Mouse (Mus musculus) lung, adult 18-20 months (tissue): ENCODE measurements at regions not wholly inside any gene's neighbourhood (a gene's known extent, or its start where the extent isn't known, plus 50 kb on each side); places are given as distances from the start of the nearest gene placed in this dataset.
A peak's percentile ranks its signal among the peaks of the same experiment; 100 is the strongest.

Experiments
- DNase-seq, 2 experiments: peaks; one replicate each; pipeline ENCODE4 v3.0.0; 2022; ENCODE audit warnings: mixed read lengths in 2 of 2

DNA sequence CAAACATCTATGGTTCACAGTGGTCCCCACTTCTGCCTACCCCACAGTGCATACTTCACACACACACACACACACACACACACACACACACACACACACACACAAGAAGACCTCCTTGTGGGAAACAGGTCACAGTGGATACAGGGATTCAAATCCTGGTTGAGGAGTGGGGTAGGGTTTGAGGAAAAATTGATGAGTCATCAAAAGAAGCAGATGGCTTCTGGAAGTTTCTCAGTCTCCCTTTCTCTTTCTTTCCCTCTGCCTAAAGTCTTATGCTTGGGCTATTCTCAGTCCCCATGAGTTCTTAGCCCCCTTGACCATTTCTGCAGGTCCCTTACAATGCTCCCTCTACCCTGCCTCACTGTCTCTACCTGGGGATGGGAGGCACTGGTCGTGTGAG lies 56.4 kb downstream of the Rassf10 start:
- DNase-seq = no peak

DNA sequence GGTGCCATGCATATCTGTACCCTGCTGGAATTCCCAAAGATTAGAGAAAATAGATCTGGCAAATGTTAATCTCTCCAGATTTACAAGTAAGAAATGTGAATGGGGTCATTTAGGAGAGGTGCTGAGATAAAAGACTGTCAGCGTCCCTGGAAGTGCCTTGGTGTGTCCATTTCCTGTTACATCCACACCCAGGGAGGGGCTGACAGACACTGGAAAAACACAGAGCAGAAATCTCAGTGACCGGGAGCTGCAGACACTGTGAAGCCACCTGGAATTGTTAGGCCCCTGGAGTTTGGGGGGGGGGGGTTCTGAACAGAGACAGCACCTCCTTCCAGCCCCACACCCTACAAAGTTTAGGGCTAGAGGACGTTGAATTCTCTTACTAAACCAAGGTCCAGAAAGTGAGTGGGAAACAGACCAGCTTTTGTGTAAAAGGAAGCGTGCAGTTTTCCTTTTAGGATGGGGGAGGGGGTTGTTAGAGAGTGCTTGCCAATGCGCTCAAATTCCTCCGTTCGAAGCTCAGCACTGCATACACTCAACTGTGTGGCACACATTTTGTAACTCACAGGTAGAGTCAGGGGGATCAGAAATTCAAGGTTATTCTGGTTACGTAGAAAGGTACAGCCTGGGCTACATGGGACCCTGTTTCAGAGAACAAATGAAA lies 63.5 kb downstream of the Rassf10 start:
- DNase-seq = no peak

GRCm38 (mm10) chr7:113021412-113021811 lies 67.7 kb downstream of the Rassf10 start:
- no peak for DNase-seq

- DNase-seq = no peak
Observed at GRCm38 (mm10) chr7:113022516-113022915, 68.8 kb downstream of the Rassf10 start.

- DNase-seq = no peak
Observed at GRCm38 (mm10) chr7:113025758-113026157, 72.0 kb downstream of the Rassf10 start.

GRCm38 (mm10) chr7:113026290-113027075 lies 72.7 kb downstream of the Rassf10 start:
- DNase-seq = no peak

DNA sequence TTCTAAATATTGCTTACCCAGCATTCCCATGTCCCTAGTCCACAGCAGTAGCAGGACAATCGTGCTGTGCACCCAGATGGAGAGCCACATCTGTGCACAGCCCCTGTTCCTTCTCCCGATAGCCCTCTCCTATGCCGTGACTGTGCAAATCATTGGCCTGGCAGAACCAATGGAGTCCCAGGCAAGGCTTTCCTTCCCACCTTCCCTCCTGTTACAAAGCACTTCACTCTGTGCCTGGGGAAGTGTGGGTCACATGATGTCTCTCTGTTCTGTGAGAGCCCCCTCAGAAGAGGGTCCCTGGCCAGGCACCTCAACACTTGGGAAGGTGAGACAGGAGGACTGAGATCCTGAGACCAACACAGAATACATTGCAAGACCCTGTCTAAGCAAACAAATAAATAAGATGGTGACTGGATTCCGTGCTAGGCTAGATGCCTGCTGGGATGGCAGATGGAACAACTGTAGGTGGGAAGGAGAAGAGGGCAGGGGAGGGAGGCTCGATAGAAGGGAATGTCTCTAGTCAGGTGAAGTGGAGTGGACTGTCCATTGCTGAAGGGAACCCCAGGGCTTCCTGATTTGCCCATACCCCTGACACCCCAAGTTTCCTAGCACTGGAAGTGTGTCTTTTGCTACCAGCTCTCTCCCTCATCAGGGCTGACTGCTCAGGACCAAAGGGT lies 73.5 kb downstream of the Rassf10 start:
- DNase-seq = no peak

GRCm38 (mm10) chr7:113030053-113030752 lies 76.4 kb downstream of the Rassf10 start:
- DNase-seq = no peak

DNA sequence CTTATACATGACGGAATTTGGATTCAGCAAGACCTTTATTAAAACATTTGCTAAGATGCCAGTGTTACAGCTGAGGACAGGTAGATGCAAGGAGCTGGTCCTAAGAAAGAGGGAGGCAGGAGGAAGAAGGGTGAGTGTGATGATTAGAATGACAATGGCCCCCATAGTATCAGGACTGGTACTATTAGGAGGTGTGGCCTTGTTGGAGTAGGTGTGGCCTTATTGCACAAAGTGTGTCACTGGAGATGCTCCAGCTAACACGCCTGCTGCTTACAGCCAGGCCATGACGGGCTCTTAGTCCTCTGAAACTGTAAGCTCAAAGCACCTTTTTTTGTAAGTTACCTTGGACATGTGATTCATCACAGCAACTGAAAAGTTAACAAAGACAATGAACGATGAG lies 82.0 kb downstream of the Rassf10 start:
- DNase-seq = no peak

- DNase-seq = peak; percentile 12 to 37
Observed at GRCm38 (mm10) chr7:113037825-113038613, 84.3 kb downstream of the Rassf10 start.

GRCm38 (mm10) chr7:113038906-113039671 lies 85.3 kb downstream of the Rassf10 start:
- no peak for DNase-seq

GRCm38 (mm10) chr7:113045613-113046159 lies 91.9 kb downstream of the Rassf10 start:
- peak; percentile 14 to 29 for DNase-seq

DNA sequence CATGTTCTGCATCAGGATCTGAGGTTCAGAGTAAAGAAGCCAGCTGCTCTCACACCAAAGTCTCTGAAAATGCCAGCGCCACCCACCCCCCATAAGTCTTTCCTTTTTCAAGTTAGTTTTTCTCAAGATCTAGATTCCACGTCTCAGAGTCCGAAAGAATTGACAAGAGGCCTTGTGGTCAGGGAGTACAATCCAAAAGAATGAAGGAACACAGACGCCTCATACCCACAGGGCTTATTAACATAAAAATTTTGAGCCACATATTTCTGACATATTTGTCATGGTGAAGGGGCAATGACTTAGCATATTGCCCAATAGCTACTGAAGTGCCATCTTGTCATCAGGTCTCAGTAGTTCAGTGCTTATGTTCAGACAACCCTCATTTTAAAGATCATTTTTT lies 92.6 kb downstream of the Rassf10 start:
- peak in 1 of 2 experiments; percentile 14 for DNase-seq

DNA sequence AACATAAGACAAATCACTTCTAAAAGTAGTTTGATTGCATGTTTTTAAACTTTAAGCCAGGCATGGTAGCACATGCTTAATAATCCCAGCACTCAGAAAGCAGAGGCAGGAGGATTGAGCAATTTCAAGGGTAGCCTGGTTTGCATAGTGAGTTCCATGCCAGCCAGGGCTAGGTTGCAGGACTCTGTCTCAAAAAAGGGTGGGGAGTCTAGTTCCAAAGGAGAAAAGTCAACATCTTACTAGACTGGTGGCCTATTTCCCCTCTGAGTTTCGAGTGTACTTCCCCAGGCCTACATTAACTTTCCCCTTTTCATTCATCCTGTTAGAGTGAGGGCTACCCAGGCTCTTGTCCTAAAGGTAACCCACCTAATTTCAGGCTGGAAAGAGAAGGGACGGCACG lies 93.8 kb downstream of the Rassf10 start:
- DNase-seq = peak; percentile 28 to 46

GRCm38 (mm10) chr7:113048097-113048795 lies 94.5 kb downstream of the Rassf10 start:
- peak; percentile 52 to 68 for DNase-seq

DNA sequence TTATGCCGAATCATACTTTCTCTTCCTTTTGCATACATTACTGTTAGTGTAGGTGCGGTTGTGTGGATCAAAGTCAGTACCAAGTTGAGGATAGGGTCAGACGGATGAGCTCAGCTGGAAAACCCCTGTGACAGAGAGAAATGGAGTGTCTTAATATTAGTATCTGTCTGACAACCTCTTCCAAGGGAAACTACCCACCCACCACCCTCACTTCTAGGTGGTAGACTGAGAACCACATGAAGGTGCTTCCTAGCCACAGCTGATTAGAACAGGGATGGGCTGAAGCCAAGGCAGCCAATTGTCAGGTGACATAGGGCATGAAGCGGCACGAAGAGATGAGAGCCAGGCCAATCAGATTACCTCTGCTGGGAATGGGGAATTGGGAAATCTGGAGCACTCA lies 95.7 kb downstream of the Rassf10 start:
- DNase-seq = no peak

DNA sequence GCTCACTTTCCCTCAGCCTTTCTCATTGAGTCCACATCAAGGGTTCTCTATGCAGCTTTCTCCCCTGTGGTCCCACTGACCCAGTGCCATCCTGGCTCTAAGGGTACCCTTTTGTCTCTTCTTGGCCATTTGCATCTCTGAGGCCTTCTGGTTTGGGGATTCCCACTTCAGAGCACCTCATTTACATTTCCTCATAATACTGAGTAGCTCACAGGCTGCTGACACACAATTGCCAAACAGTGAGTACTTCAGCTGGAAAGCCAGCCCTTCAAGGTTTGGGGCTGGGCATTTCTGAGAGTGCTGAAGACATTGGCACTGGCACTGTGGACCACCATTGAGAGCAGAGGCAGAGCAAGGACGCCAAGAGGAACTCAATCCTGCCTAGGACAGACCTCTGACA lies 99.2 kb downstream of the Rassf10 start:
- peak in 1 of 2 experiments; percentile 16 for DNase-seq

GRCm38 (mm10) chr7:113056421-113056820 lies 102.7 kb downstream of the Rassf10 start:
- DNase-seq = no peak

GRCm38 (mm10) chr7:113059211-113059966 lies 105.6 kb downstream of the Rassf10 start:
- DNase-seq = peak; percentile 34 to 41

GRCm38 (mm10) chr7:113059967-113060284 lies 106.2 kb downstream of the Rassf10 start:
- DNase-seq = no peak
